Mouse (Mus musculus) CH12.LX (cell line): ENCODE measurements around the gene Ccdc188. TPM values are rescaled to one million over a fixed set of nuclear protein-coding genes. Genes with fewer than 3 reads are reported as not detected.
"Not testable (repeated sequence)": the region's sequence is repeated elsewhere in the genome, so short reads cannot be mapped to it uniquely, and the experiment has no call there.

Source experiments
- DNase-seq: peaks from one replicate; pipeline ENCODE4 v3.0.0-alpha.2; 2013; ENCODE audit errors: extremely low read depth
- H3K27ac ChIP-seq: 2 replicates; pipeline ENCODE4 v1.5.1; 2012; ENCODE audit warnings: low read depth, mild to moderate bottlenecking, control low read depth, moderate library complexity; ENCODE audit not compliant: insufficient read depth
- H3K27me3 ChIP-seq: replicated peaks from 2 replicates; pipeline ENCODE3; 2012; ENCODE audit warnings: inconsistent platforms
- H3K36me3 ChIP-seq, 2 experiments: replicated peaks in 1 of 2; 2 replicates each; pipeline versions ENCODE3 to v1.6.1; 2012; ENCODE audit warnings: inconsistent platforms in 1 of 2, low read length in 1 of 2, mild to moderate bottlenecking in 1 of 2, mixed read lengths in 1 of 2, moderate library complexity in 1 of 2; ENCODE audit not compliant: control insufficient read depth in 1 of 2, insufficient read depth in 1 of 2
- H3K4me1 ChIP-seq, 2 experiments: 2 replicates each; pipeline ENCODE4 v1.6.1; 2012; ENCODE audit warnings: inconsistent platforms in 1 of 2, moderate library complexity in 1 of 2; ENCODE audit not compliant: insufficient read depth in 2 of 2, control insufficient read depth in 1 of 2
- H3K4me2 ChIP-seq: 2 replicates; pipeline ENCODE4 v1.6.1; 2012; ENCODE audit warnings: low read depth, mild to moderate bottlenecking, control low read depth; ENCODE audit not compliant: poor library complexity, insufficient read depth, severe bottlenecking
- H3K4me3 ChIP-seq, 3 experiments: fragments of 150-350 bp in 1 of 3; sonication (generic) in 1 of 3; replicated peaks in 1 of 3; 2 replicates each; pipeline versions ENCODE3 to v1.5.1; 2011 to 2012; ENCODE audit warnings: low read depth in 2 of 3, low read length in 2 of 3, mild to moderate bottlenecking in 2 of 3, moderate library complexity in 2 of 3, control low read depth in 1 of 3, improper control_type of control experiment in 1 of 3, inconsistent platforms in 1 of 3, mixed read lengths in 1 of 3; ENCODE audit not compliant: poor library complexity in 1 of 3
- H3K79me2 ChIP-seq: replicated peaks from 2 replicates; pipeline ENCODE4 v1.6.1; 2012; ENCODE audit warnings: mild to moderate bottlenecking, moderate library complexity; ENCODE audit not compliant: control insufficient read depth, poor library complexity, insufficient read depth, severe bottlenecking; ENCODE audit errors: extremely low read depth
- H3K9ac ChIP-seq: 2 replicates; pipeline ENCODE4 v1.6.1; 2012; ENCODE audit warnings: low read depth, mild to moderate bottlenecking, control low read depth, moderate library complexity; ENCODE audit not compliant: insufficient read depth
- H3K9me3 ChIP-seq: replicated peaks from 2 replicates; pipeline ENCODE3; 2012; ENCODE audit warnings: low read length, inconsistent platforms, mixed read lengths
- BHLHE40 ChIP-seq: IDR thresholded peaks from 2 replicates; pipeline ENCODE4 v1.6.1; 2011; ENCODE audit warnings: mild to moderate bottlenecking, low read depth, low read length, improper control_type of control experiment
- CHD2 ChIP-seq: IDR thresholded peaks from 2 replicates; pipeline ENCODE4 v1.6.1; 2011; ENCODE audit warnings: low read length, improper control_type of control experiment
- ELF1 ChIP-seq: IDR thresholded peaks from 2 replicates; pipeline ENCODE4 v1.6.1; 2014; ENCODE audit warnings: low read depth, mild to moderate bottlenecking, inconsistent platforms, low read length, improper control_type of control experiment
- ETS1 ChIP-seq: conservative IDR thresholded peaks from 2 replicates; pipeline ENCODE4 v1.6.1; 2012; ENCODE audit warnings: low read depth, mild to moderate bottlenecking, inconsistent platforms, low read length, improper control_type of control experiment, moderate library complexity
- GABPA ChIP-seq: IDR thresholded peaks from 2 replicates; pipeline ENCODE4 v1.6.1; 2012; ENCODE audit warnings: low read depth, low read length, improper control_type of control experiment, inconsistent platforms; ENCODE audit not compliant: insufficient replicate concordance
- JUN ChIP-seq: IDR thresholded peaks from 2 replicates; pipeline ENCODE4 v1.6.1; 2011; ENCODE audit warnings: low read depth, mild to moderate bottlenecking, low read length, improper control_type of control experiment, moderate library complexity; ENCODE audit not compliant: insufficient read depth
- MAFK ChIP-seq: IDR thresholded peaks from 2 replicates; pipeline ENCODE4 v1.6.1; 2011; ENCODE audit warnings: low read length, improper control_type of control experiment; ENCODE audit not compliant: insufficient replicate concordance
- MAX ChIP-seq: IDR thresholded peaks from 2 replicates; pipeline ENCODE4 v1.6.1; 2011; ENCODE audit warnings: low read length, improper control_type of control experiment
- MEF2A ChIP-seq: IDR thresholded peaks from 2 replicates; pipeline ENCODE4 v1.6.1; 2014; ENCODE audit warnings: low read depth, mild to moderate bottlenecking, inconsistent platforms, low read length, improper control_type of control experiment, borderline replicate concordance
- MYC ChIP-seq: IDR thresholded peaks from 2 replicates; pipeline ENCODE4 v1.6.1; 2011; ENCODE audit warnings: low read depth, mild to moderate bottlenecking, improper control_type of control experiment, low read length
- NELFE ChIP-seq: IDR thresholded peaks from 2 replicates; pipeline ENCODE4 v1.6.1; 2011; ENCODE audit warnings: low read depth, low read length, improper control_type of control experiment
- POLR2A ChIP-seq: IDR thresholded peaks from 2 replicates; pipeline ENCODE4 v1.6.1; 2011; ENCODE audit warnings: low read depth, mild to moderate bottlenecking, improper control_type of control experiment, low read length
- POLR2AphosphoS2 ChIP-seq: IDR thresholded peaks from 2 replicates; pipeline ENCODE4 v1.6.1; 2011; ENCODE audit warnings: low read depth, low read length, improper control_type of control experiment
- RAD21 ChIP-seq: IDR thresholded peaks from 2 replicates; pipeline ENCODE4 v1.6.1; 2011; ENCODE audit warnings: low read depth, mild to moderate bottlenecking, low read length, improper control_type of control experiment, moderate library complexity
- SIN3A ChIP-seq: IDR thresholded peaks from 2 replicates; pipeline ENCODE4 v1.6.1; 2012; ENCODE audit warnings: low read length, improper control_type of control experiment, inconsistent platforms
- TBP ChIP-seq: conservative IDR thresholded peaks from 2 replicates; pipeline ENCODE4 v1.6.1; 2011; ENCODE audit warnings: low read depth, low read length, improper control_type of control experiment
- TCF12 ChIP-seq: IDR thresholded peaks from 2 replicates; pipeline ENCODE4 v1.6.1; 2014; ENCODE audit warnings: low read depth, mild to moderate bottlenecking, inconsistent platforms, low read length, improper control_type of control experiment
- UBTF ChIP-seq: IDR thresholded peaks from 2 replicates; pipeline ENCODE4 v1.6.1; 2012; ENCODE audit warnings: low read depth, mild to moderate bottlenecking, inconsistent platforms, low read length, improper control_type of control experiment, moderate library complexity
- ZC3H11A ChIP-seq: IDR thresholded peaks from 2 replicates; pipeline ENCODE4 v1.6.1; 2012; ENCODE audit warnings: low read depth, mild to moderate bottlenecking, inconsistent platforms, low read length, improper control_type of control experiment
- ZKSCAN1 ChIP-seq: IDR thresholded peaks from 2 replicates; pipeline ENCODE4 v1.6.1; 2012; ENCODE audit warnings: low read depth, inconsistent platforms, low read length, improper control_type of control experiment, borderline replicate concordance
- ZMIZ1 ChIP-seq: IDR thresholded peaks from 2 replicates; pipeline ENCODE4 v1.6.1; 2012; ENCODE audit warnings: low read depth, mild to moderate bottlenecking, inconsistent platforms, low read length, improper control_type of control experiment
- dilution Hi-C: fragments of 300-500 bp; cut with MboI; formaldehyde crosslinking; loops from 2 replicates; pipeline ENCODE4 v1.14.3; 2020; ENCODE audit warnings: low sequenced_read_pairs; ENCODE audit not compliant: extremely low pct_unique_long_range_greater_than_20kb, extremely low pct_ligation_motif_present
- in situ Hi-C: fragments of 300-500 bp; cut with MboI; formaldehyde crosslinking; loops from 3 replicates; pipeline ENCODE4 v1.14.3; 2019; ENCODE audit warnings: low sequenced_read_pairs, low pct_ligation_motif_present, low pct_unique_long_range_greater_than_20kb, mixed read lengths
- polyA plus RNA-seq: library from polyadenylated mRNA; unstranded; fragments of >175 nt; gene quantifications from 2 replicates; pipeline ENCODE4 v1.2.1, GENCODE M21; 2012; ENCODE audit warnings: low read depth; ENCODE audit not compliant: insufficient read length
- total RNA-seq, 2 experiments: library from RNA; depleted of rRNA; stranded (reverse); fragments of 300-350 nt in 1 of 2; fragments of >200 nt in 1 of 2; gene quantifications; 2 replicates each; pipeline ENCODE4 v1.2.3; 2012 to 2014

Gene Ccdc188
- total and polyA plus RNA-seq, 3 experiments: 0.30 TPM; not detected in 2

DNA sequence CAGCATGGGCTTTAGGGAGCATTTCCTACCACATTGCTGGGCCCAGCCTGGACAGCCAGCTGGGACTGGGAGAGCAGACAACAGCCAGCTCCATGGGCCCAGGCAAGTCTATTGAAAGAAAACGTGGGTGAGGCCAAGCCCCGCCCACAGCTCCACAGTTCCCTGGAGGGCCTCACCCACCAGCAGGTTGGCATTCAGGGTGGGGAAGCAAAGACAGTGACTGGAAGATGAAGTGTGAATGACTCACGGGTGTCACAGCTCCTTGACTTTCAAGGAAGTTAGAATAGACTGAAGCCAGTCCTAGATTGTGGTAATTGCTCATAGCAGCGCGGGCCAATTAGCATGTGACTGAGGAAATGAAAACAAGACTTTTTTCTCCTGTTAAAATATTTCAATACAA is 22.6 kb upstream of the Ccdc188 start (continued):
- TF ChIP-seq ETS1 (no peak), SIN3A (0 out of 2 replicates have a peak, but pooled peaks have one; percentile 50), POLR2AphosphoS2 (no peak), ZKSCAN1 (no peak), MEF2A (no peak), MYC (0 out of 2 replicates have a peak, but pooled peaks have one; percentile 19), ELF1 (no peak), TBP (no peak)

DNA sequence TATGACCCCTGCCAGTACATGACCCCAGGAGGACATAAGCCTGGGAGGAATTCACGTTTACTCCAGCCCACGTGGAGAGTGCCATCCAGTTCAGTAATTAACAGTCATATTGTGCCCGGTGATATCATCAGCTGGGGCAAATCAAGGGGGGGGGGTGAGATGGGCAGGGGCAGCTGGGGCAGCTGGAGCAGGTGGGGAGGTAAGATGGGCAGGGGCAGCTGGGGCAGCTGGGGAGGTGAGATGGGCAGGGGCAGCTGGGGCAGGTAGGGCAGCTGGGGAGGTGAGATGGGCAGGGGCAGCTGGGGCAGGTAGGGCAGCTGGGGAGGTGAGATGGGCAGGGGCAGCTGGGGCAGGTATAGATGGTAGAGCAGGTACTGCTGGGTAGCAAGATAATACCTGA is 22.1 kb upstream of the Ccdc188 start:
- not testable (repeated sequence) for DNase-seq

DNA sequence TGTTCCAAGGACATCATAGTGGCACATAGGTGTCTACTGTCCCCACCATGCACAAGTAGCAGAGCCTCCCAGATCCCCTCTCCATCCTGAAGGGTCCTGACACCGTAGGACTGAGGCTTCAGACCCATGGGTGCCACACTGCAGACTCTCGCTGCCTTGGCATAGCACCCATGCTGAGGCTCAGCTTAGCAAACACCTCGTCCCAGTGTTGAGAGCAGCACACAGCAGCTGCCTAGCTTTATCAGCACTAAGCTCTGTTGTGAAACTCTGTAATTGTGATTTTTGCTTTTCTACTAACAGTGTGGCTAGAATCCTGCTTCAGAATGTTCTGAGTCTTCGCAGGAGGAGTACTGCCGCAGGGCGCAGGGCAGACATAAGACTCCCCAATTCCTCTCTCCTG is 19.8 kb upstream of the Ccdc188 start:
- DNase-seq: no peak
- Histone ChIP-seq H3K9ac (no peak overlapping the region), H3K4me2 (no peak overlapping the region), H3K4me1 (peaks cover 8 to 20% of the 10 kb centered on the region in 2 experiments; a peak in 3 of 4 replicates), H3K27me3 (peaks cover 95% of the 10 kb centered on the region), H3K27ac (no peak overlapping the region), H3K9me3 (no peaks in the 10 kb centered on the region), H3K36me3 (no peaks in the 10 kb centered on the region), H3K4me3 (no peak overlapping the region), H3K79me2 (no peaks in the 10 kb centered on the region)
- in situ Hi-C loops: no loop called here
- TF ChIP-seq TCF12 (no peak), JUN (no peak), UBTF (no peak), POLR2A (no peak), ZMIZ1 (no peak), MAFK (no peak), MYC (no peak), MEF2A (no peak), RAD21 (no peak), GABPA (no peak), CHD2 (no peak), ZKSCAN1 (no peak), ZC3H11A (no peak), BHLHE40 (no peak), ELF1 (no peak), TBP (no peak), NELFE (no peak), MAX (no peak)
- dilution Hi-C loops: no loop called here

More for the DNA sequence above, 22.1 kb upstream of the Ccdc188 start:
- H3K4me2 ChIP-seq, H3K9ac ChIP-seq, in situ Hi-C loops, H3K9me3 ChIP-seq, dilution Hi-C loops, H3K79me2 ChIP-seq, H3K27ac ChIP-seq, H3K36me3 ChIP-seq, H3K4me3 ChIP-seq: not testable (repeated sequence)
- Histone ChIP-seq H3K27me3 (peaks cover 95% of the 10 kb centered on the region), H3K4me1 (peaks cover 8 to 12% of the 10 kb centered on the region in 2 experiments; a peak in 3 of 4 replicates)
